Mouse (Mus musculus) forebrain, embryonic 16.5 days (tissue): ENCODE data around the gene Sdc1. TPM values are rescaled to one million over a fixed set of nuclear protein-coding genes. Genes with fewer than 3 reads are reported as not detected.
A peak's percentile ranks its signal among the peaks of the same experiment; 100 is the strongest.

ENCODE experiments used
- ATAC-seq: fragments of 200-750 bp; cut with Nextera tagmentation; 2 replicates; pipeline ENCODE4 v1.8.0; 2017; ENCODE audit warnings: mild to moderate bottlenecking, moderate library complexity
- H3K27ac ChIP-seq: fragments of 300-500 bp; sonication (generic); 2 replicates; pipeline ENCODE4 v1.5.1; 2014; ENCODE audit warnings: low read length, control low read depth
- H3K27me3 ChIP-seq: fragments of 300-500 bp; sonication (generic); replicated peaks from 2 replicates; pipeline ENCODE4 v1.6.1; 2014; ENCODE audit warnings: low read length; ENCODE audit not compliant: control insufficient read depth, insufficient read depth
- H3K36me3 ChIP-seq: fragments of 300-500 bp; sonication (generic); 2 replicates; pipeline ENCODE4 v1.6.1; 2014; ENCODE audit not compliant: control insufficient read depth, insufficient read depth
- H3K4me1 ChIP-seq: fragments of 300-500 bp; sonication (generic); replicated peaks from 2 replicates; pipeline ENCODE4 v1.6.1; 2014; ENCODE audit warnings: low read length; ENCODE audit not compliant: control insufficient read depth, insufficient read depth
- H3K4me2 ChIP-seq: fragments of 300-500 bp; sonication (generic); 2 replicates; pipeline ENCODE4 v1.6.1; 2014; ENCODE audit warnings: mild to moderate bottlenecking, low read length, control low read depth
- H3K4me3 ChIP-seq: fragments of 300-500 bp; sonication (generic); replicated peaks from 2 replicates; pipeline ENCODE4 v1.5.1; 2014; ENCODE audit warnings: mild to moderate bottlenecking, low read length, control low read depth
- H3K9ac ChIP-seq: fragments of 300-500 bp; sonication (generic); replicated peaks from 2 replicates; pipeline ENCODE4 v1.6.1; 2014; ENCODE audit warnings: low read depth, low read length, control low read depth
- H3K9me3 ChIP-seq: fragments of 300-500 bp; sonication (generic); 2 replicates; pipeline ENCODE4 v1.6.1; 2016; ENCODE audit warnings: low read length; ENCODE audit not compliant: control insufficient read depth
- WGBS: fragments of 180-500 bp; shearing (Covaris S2); extraction: QIAGEN DNeasy Blood & Tissue Kit; methylation state at CpG from one replicate; pipeline ENCODE4 v1.1.7; 2014; 5-methylcytosine and 5-hydroxymethylcytosine counted together
- polyA plus RNA-seq: library from polyadenylated mRNA; unstranded; fragments of >200 nt; fragmentation: Nextera tagmentation; extraction: Ambion mirVana; gene quantifications from 2 replicates; pipeline ENCODE4 v1.2.1, GENCODE M21; 2015

The Sdc1 gene
- polyA plus RNA-seq, 1 experiment from 2014 or later = 25.0 TPM

DNA sequence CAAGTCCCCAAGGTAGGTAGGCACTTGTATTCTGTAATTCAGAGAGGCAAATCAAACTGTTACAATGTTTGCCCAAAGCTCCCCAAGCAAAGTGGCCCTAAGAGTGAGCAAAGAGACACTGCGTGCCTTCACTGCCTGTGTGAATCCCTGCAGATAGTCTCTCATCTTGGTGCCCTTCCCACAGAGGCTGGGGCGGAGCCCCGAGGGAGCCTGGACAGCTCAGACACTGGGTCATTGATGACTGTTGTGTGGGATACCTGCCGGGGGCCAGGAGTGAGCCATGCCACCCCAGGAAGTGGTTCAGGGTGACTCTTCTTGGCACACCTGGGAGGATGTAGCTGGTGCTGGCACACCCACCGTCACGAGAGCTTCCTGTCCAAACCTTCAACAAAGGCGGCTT is 10.1 kb upstream of the Sdc1 start:
- 84% methylated on average over 7 of the region's 7 CpGs for WGBS
- no peak for ATAC-seq

GRCm38 (mm10) chr12:8762667-8763066 is 8.5 kb upstream of the Sdc1 start:
- ATAC-seq = no peak
- H3K36me3 ChIP-seq = peaks cover 6% of the 10 kb centered on the region; the same call in 1 of the 2 replicates
- no peak overlapping the region for H3K9ac ChIP-seq
- no peaks in the 10 kb centered on the region for H3K4me1 ChIP-seq
- H3K4me2 ChIP-seq = no peak overlapping the region
- 74% methylated on average over 2 of the region's 2 CpGs for WGBS
- H3K9me3 ChIP-seq = no peaks in the 10 kb centered on the region
- H3K4me3 ChIP-seq = no peak overlapping the region
- H3K27me3 ChIP-seq = no peaks in the 10 kb centered on the region
- H3K27ac ChIP-seq = no peak overlapping the region

More for the DNA sequence above, 10.1 kb upstream of the Sdc1 start:
- Histone ChIP-seq H3K36me3 (peaks cover 6% of the 10 kb centered on the region; the same call in 1 of the 2 replicates), H3K4me2 (no peak overlapping the region), H3K27me3 (no peaks in the 10 kb centered on the region), H3K27ac (no peak overlapping the region), H3K9ac (no peak overlapping the region), H3K4me3 (no peak overlapping the region), H3K4me1 (no peaks in the 10 kb centered on the region), H3K9me3 (no peaks in the 10 kb centered on the region)

GRCm38 (mm10) chr12:8764221-8764930 is 6.7 kb upstream of the Sdc1 start:
- no peaks in the 10 kb centered on the region for H3K27me3 ChIP-seq

GRCm38 (mm10) chr12:8771844-8772380 is 789 bp downstream of the Sdc1 start:
- H3K4me1 ChIP-seq = peaks cover 15% of the 10 kb centered on the region
- peak overlapping the region; percentile 80 for H3K27ac ChIP-seq
- H3K4me3 ChIP-seq = peak overlapping the region; percentile 91
- no peaks in the 10 kb centered on the region for H3K27me3 ChIP-seq
- H3K9me3 ChIP-seq = no peaks in the 10 kb centered on the region
- WGBS = 0% methylated on average over 37 of the region's 37 CpGs
- H3K4me2 ChIP-seq = peak overlapping the region; percentile 91
- no peaks in the 10 kb centered on the region for H3K36me3 ChIP-seq
- H3K9ac ChIP-seq = peak overlapping the region; percentile 89
- ATAC-seq = peak; percentile 19

More at GRCm38 (mm10) chr12:8764221-8764930, 6.7 kb upstream of the Sdc1 start:
- H3K4me2 ChIP-seq = no peak overlapping the region
- no peak for ATAC-seq
- H3K9me3 ChIP-seq = no peaks in the 10 kb centered on the region
- H3K27ac ChIP-seq = no peak overlapping the region
- 84% methylated on average over 15 of the region's 15 CpGs for WGBS
- no peaks in the 10 kb centered on the region for H3K36me3 ChIP-seq
- no peak overlapping the region for H3K9ac ChIP-seq
- H3K4me3 ChIP-seq = no peak overlapping the region
- H3K4me1 ChIP-seq = no peaks in the 10 kb centered on the region

- Histone ChIP-seq H3K4me2 (peak overlapping the region; percentile 91), H3K27me3 (no peaks in the 10 kb centered on the region), H3K9me3 (no peaks in the 10 kb centered on the region), H3K9ac (peak overlapping the region; percentile 89), H3K36me3 (no peaks in the 10 kb centered on the region), H3K4me1 (peaks cover 15% of the 10 kb centered on the region), H3K27ac (peak overlapping the region; percentile 80), H3K4me3 (peak overlapping the region; percentile 91)
- under 1% methylated on average over 52 of the region's 55 CpGs for WGBS
- ATAC-seq = peak; percentile 45
Observed at GRCm38 (mm10) chr12:8772451-8773143, 1.5 kb downstream of the Sdc1 start.

GRCm38 (mm10) chr12:8773336-8773735 is 2.2 kb downstream of the Sdc1 start:
- Histone ChIP-seq H3K9ac (peak overlapping the region; percentile 89), H3K36me3 (no peaks in the 10 kb centered on the region), H3K4me3 (peak overlapping the region; percentile 91), H3K27me3 (no peaks in the 10 kb centered on the region), H3K4me2 (peak overlapping the region; percentile 91), H3K27ac (no peak overlapping the region), H3K4me1 (peaks cover 15% of the 10 kb centered on the region), H3K9me3 (no peaks in the 10 kb centered on the region)
- no peak for ATAC-seq
- 19% methylated on average over 6 of the region's 6 CpGs for WGBS

DNA sequence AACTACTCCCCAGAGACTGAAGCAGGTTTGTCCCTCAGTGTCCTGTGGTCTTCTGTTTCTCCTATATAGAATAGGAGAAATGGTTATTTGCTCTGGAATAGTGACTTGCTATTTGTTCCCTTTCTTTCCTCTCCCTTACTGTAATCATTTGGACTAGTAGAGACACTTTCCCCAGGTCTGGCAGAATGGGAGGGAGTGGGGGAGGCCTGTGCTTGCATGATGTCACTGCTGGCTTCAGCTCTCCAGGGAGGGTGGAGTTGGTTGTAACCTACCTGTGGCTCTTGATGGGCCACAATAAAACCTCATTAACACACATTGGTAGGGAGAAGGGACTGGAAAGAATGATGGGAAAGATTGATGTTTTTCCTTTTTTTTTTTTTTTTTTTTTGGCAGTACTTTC is 3.1 kb downstream of the Sdc1 start:
- no peak overlapping the region for H3K27ac ChIP-seq
- H3K9me3 ChIP-seq = no peaks in the 10 kb centered on the region
- H3K4me2 ChIP-seq = no peak overlapping the region
- H3K9ac ChIP-seq = no peak overlapping the region
- peaks cover 15% of the 10 kb centered on the region for H3K4me1 ChIP-seq
- no peaks in the 10 kb centered on the region for H3K36me3 ChIP-seq
- no peak for ATAC-seq
- no peak overlapping the region for H3K4me3 ChIP-seq
- no peaks in the 10 kb centered on the region for H3K27me3 ChIP-seq

DNA sequence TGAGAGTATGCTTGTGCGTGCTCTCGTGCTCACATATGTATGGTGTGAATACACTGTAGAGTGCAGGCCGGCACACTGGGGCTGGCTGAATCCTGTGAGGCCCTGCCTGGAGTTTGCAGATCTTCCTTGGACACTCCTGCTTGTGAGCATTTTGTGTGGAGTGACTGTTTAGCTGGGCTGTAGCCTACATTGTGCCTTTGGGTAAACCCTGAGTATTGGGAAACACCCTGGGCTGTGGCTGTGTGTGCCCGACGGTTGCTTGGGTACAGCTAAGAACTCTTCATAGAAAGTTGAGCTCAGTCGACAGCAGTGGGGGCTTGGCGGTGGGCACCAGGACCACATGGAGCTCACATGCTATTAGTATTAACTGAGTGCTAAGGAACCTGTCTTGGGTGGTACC is 5.1 kb downstream of the Sdc1 start:
- no peaks in the 10 kb centered on the region for H3K36me3 ChIP-seq
- H3K27me3 ChIP-seq = no peaks in the 10 kb centered on the region
- H3K4me2 ChIP-seq = no peak overlapping the region
- H3K4me1 ChIP-seq = peaks cover 13% of the 10 kb centered on the region
- H3K9me3 ChIP-seq = no peaks in the 10 kb centered on the region
- no peak overlapping the region for H3K4me3 ChIP-seq
- 91% methylated on average over 7 of the region's 7 CpGs for WGBS
- ATAC-seq = no peak
- no peak overlapping the region for H3K27ac ChIP-seq
- H3K9ac ChIP-seq = no peak overlapping the region

DNA sequence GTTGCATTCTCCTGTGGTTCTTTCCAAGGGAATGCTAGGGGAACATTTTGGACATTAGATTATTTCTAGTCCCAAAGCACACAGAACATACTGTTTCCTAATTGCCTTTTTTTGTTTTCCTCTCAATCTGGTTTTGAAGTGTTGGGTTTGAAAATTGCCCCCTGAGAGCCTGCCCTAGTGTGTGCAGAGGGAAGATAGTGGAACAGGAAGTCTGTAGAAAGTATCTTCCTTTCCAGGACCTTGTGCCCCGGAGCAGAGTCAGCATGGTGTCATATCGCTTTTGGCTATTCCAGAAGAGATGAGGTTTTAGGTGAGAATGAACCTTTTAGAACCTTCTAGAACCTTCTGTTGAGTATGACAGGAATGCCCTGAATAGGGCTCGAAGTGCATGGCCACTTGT is 5.6 kb downstream of the Sdc1 start:
- no peaks in the 10 kb centered on the region for H3K9me3 ChIP-seq
- H3K27ac ChIP-seq = no peak overlapping the region
- no peaks in the 10 kb centered on the region for H3K36me3 ChIP-seq
- H3K4me2 ChIP-seq = no peak overlapping the region
- ATAC-seq = no peak
- WGBS = 93% methylated on average over 3 of the region's 3 CpGs
- H3K4me1 ChIP-seq = peaks cover 13% of the 10 kb centered on the region
- no peaks in the 10 kb centered on the region for H3K27me3 ChIP-seq
- no peak overlapping the region for H3K4me3 ChIP-seq
- no peak overlapping the region for H3K9ac ChIP-seq
